Mouse (Mus musculus): ENCODE measurements around the gene Clcf1.

The Clcf1 gene

GRCm38 (mm10) chr19:4257897-4258252, 43.8 kb downstream of the Clcf1 start:
- no peak for DNase-seq

DNA sequence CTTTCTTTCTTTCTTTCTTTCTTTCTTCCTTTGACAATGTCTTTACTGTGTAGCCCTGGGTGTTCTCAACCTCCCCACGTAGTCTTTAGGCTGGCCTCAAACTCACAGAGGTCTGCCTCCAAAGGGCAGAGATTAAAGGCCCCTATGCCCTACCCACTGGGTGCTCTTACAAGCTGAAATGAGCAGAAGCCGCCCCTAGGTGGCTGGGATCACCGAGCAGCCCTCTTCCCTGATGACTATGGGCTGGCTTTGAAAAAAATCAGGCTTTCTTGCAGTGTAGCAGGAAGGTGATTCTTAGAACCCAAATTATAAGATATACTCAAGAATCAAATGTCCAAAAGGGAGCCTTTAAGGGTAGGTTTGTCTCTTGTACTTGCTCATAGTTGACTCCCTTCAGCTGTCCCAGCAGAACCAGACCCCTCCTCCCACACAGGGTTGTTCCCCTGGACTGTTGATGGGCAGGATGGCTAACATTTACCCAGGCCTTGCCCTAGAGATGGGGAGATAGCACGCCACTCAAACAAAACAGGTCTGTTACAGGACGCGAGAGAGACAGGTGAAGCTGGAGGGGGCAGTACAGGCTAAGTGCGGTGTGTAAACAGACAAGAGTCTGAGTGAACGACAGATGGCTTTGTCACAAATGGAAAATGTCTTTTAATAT, 47.1 kb downstream of the Clcf1 start:
- no peak for DNase-seq

GRCm38 (mm10) chr19:4262756-4263155, 48.7 kb downstream of the Clcf1 start:
- DNase-seq: no peak

DNA sequence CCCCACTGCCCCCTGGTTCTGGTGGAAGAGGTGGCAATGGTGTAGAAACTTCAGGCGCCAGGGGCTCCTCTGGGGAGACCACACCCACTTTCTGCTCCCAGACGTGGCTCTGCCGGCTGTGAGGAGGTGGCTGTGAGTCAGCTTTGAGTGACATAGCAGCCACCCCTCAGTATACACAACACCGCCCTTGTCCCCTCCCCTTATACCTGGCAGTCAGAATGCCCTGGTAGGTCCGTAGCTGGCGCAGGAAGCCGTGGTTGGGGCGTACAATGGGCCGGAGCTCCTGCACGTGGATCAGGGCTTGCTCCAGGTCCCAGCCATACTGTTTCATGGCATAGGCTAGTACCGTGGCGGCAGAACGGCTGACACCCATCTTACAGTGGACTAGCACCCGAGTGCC, 49.7 kb downstream of the Clcf1 start:
- DNase-seq: no peak

DNA sequence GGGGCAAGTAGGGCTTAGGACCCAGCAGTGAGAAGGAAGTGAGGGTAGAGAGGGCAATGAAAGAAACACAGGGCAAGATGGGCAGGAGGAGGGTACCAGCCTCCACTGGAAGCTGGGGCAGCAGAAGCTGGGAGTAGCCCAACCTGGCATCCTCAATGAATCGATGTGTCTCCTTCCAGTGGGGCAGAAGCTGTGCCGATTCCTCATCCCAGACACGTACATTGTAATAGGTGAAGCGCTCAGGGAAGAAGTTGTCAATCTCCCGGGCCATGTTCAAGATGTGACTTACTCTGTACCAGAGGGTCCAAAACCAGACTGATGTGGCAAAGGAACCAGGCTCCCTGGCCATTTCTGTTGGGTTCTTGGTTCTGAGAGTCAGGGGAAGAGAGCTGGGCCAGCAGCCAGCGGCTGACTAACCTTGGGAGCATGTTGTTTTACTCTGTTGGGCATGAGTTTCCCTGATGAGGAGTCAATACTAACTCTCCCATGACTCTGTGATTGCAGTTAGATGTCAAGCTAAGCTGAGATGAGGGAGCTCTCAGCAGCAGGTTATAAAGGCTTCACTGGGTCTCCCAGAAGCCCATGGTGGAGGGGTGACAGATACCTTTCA, 50.2 kb downstream of the Clcf1 start:
- no peak for DNase-seq

DNA sequence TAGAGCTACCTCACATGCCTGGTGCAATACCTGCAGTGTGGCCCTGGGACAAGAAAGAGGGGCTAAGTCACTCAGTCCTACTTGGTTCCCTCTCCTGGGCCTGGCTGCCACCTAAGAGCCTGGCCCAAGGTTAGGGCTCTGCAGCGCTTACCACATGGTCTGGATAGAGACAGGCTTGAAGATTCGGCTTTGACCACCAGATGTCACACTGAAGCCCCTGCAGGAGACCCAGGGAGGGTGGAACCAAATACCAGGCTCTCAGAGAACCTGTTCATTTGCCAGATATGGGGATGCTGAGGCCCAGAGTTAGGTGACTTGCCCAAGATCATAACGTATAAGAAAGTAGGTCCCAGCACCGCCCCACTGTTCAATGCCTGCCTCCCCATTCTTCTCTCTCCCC, 51.9 kb downstream of the Clcf1 start:
- no peak for DNase-seq

DNA sequence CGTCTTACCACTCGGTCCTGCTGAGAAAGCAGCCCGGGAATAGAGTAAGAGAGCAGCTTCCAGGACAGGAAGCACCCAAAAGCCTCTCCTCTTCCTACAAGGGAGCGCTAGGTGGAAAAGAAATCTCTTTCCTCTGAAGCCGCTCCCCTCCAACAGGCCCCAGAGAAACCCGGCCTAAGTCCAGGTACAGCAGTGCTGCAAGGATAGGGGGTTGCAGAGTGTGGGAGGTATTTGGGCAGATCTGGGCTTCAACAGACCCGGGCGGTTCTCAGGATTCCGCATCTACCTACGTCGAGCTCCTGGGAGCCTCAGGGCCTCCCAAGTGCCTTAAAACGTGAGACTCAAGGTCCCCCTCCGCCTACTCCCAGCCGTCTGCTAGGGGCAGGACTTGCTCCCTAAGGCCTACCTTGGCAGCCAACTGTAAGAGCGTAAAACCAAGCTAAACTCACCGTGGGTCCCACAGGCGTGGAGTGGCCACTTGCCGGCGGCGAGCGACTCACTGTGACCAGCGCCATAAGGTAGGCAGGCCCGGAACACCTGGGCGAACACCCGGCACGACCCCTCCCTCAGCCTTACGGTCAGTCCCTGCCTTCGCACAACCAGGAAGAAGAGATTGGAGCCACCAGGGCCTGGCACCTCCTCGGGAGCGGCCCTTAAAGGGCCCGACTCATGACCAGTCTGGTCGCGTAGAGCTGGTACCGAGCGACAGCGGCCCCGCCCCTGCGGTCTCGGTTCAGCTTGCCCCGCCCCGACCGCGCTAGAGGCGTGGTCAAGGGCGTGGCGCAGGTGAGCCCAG, 54.7 kb downstream of the Clcf1 start, which contains the start of gene Ssh3:
TSS of gene Ssh3 (minus strand) at position 615 of the 796 bp plus-strand sequence.
- peak; percentile 77 for DNase-seq

GRCm38 (mm10) chr19:4270187-4270586, 56.1 kb downstream of the Clcf1 start:
- no peak for DNase-seq

- no peak for DNase-seq
Observed at GRCm38 (mm10) chr19:4270972-4271371, 56.9 kb downstream of the Clcf1 start.
